ENCODE assay signal across 24 mouse cellular contexts in the genomic region with DNA sequence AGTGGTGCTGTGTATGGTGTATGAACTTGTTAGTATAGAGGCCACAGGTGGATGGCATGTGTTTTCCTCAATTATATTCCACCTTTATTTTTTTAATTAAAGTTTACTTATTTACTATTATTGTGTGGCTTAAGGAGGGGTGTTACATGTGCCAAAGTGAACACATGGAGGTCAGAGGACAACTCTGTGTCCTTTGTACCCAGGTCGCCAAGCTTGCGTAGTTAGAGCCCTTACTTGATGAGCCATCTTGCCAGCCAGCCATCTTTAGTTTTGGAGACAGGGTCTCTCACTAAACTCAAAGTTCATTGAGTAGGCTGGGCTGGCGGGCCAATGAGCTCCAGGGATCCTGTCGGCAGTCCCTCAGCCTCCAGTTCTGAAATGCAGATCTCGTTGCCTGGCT. TPM values are rescaled to one million over a fixed set of nuclear protein-coding genes. Genes with fewer than 3 reads are reported as not detected.
DNase-seq lines count a peak whose midpoint lies in the region; ATAC-seq and TF ChIP-seq lines count a peak whose summit lies in the region.
"Had no signal": no experiment of that assay in that cellular context is flagged by ENCODE, and none has a peak within 500 bp of the region (broad histone marks: within the 10 kb centered on the region; RNA-seq: fewer than 3 reads in every experiment).

No protein-coding gene starts in this region.

- no peak overlapping the region for H3K4me2 ChIP-seq in liver, postnatal 0 days (ENCODE audit: low read depth, low read length)
- H3K4me2 ChIP-seq: embryonic facial prominence, embryonic 12.5 days; forebrain, embryonic 13.5 days had no signal

- TF ChIP-seq POLR2A in liver, adult 2 months (IDR thresholded peaks at IDR 0.05; ENCODE audit: extremely low read depth, insufficient read depth, low read length) = no peak

- H3K4me1 ChIP-seq in liver, adult 2 months (ENCODE audit: control insufficient read depth, insufficient read depth, low read length) = no peaks in the 10 kb centered on the region
- no peaks in the 10 kb centered on the region for H3K4me1 ChIP-seq in liver, postnatal 0 days (ENCODE audit: insufficient read depth)
- H3K4me1 ChIP-seq: embryonic facial prominence, embryonic 12.5 days; forebrain, embryonic 13.5 days had no signal

- H3K27ac ChIP-seq in liver, adult 2 months (replicated peaks; ENCODE audit: insufficient read depth, low read depth, low read length) = no peak overlapping the region
- H3K27ac ChIP-seq in liver, postnatal 0 days (ENCODE audit: low read depth) = no peak overlapping the region
- peak overlapping the region; percentile 88; the same call in 1 of the 2 replicates for H3K27ac ChIP-seq in macrophage
- H3K27ac ChIP-seq: embryonic facial prominence, embryonic 10.5 days; embryonic facial prominence, embryonic 12.5 days; forebrain, embryonic 13.5 days had no signal

- no peaks in the 10 kb centered on the region for H3K9me3 ChIP-seq in liver, postnatal 0 days (ENCODE audit: low read length)
- H3K9me3 ChIP-seq: embryonic facial prominence, embryonic 10.5 days; embryonic facial prominence, embryonic 12.5 days; forebrain, embryonic 13.5 days; G1E had no signal

- no peak overlapping the region for H3K4me3 ChIP-seq in liver, adult 2 months (ENCODE audit: insufficient read depth, low read depth, low read length)
- no peak overlapping the region for H3K4me3 ChIP-seq in liver, postnatal 0 days (ENCODE audit: low read depth, low read length)
- no peak overlapping the region for H3K4me3 ChIP-seq in macrophage (ENCODE audit: inconsistent target)
- H3K4me3 ChIP-seq: embryonic facial prominence, embryonic 10.5 days; embryonic facial prominence, embryonic 12.5 days; forebrain, embryonic 13.5 days had no signal

- no peaks in the 10 kb centered on the region for H3K27me3 ChIP-seq in liver, adult 2 months (ENCODE audit: control insufficient read depth, insufficient read depth, low read length)
- no peaks in the 10 kb centered on the region for H3K27me3 ChIP-seq in liver, postnatal 0 days (ENCODE audit: insufficient read depth, low read length)
- H3K27me3 ChIP-seq: CH12.LX; embryonic facial prominence, embryonic 12.5 days; forebrain, embryonic 13.5 days; Patski had no signal

- H3K79me2 ChIP-seq in liver, adult 2 months (ENCODE audit: control insufficient read depth, insufficient read depth, low read length) = no peaks in the 10 kb centered on the region
- H3K79me2 ChIP-seq in macrophage (ENCODE audit: inconsistent target) = no peaks in the 10 kb centered on the region; the same call in 1 of the 2 replicates

- H3K9ac ChIP-seq in liver, adult 2 months (ENCODE audit: low read depth, low read length) = no peak overlapping the region
- H3K9ac ChIP-seq in liver, postnatal 0 days (replicated peaks) = no peak overlapping the region
- H3K9ac ChIP-seq: embryonic facial prominence, embryonic 12.5 days; forebrain, embryonic 13.5 days had no signal

- 87% methylated on average over 5 of the region's 5 CpGs for WGBS in liver, adult 2 months
- WGBS in liver, postnatal 0 days (ENCODE audit: insufficient replicate concordance) = 86% methylated on average over 5 of the region's 5 CpGs
- WGBS in macrophage (ENCODE audit: missing documents) = 94% methylated on average over 5 of the region's 5 CpGs

- H3K36me3 ChIP-seq in liver, adult 2 months (ENCODE audit: control insufficient read depth, insufficient read depth, low read length) = peaks cover 19% of the 10 kb centered on the region
- peaks cover 11% of the 10 kb centered on the region for H3K36me3 ChIP-seq in liver, postnatal 0 days (replicated peaks; ENCODE audit: insufficient read depth, low read length)
- H3K36me3 ChIP-seq in macrophage (ENCODE audit: inconsistent target) = peaks cover 72% of the 10 kb centered on the region

- TF ChIP-seq EP300 in liver, postnatal 0 days (IDR thresholded peaks at IDR 0.05; ENCODE audit: low read depth) = no peak

- TF ChIP-seq CTCF in liver, adult 2 months (IDR thresholded peaks at IDR 0.05; ENCODE audit: low read depth, low read length) = no peak
- TF ChIP-seq CTCF in liver, postnatal 0 days (IDR thresholded peaks at IDR 0.05; ENCODE audit: low read depth) = no peak

- peak; percentile 29 for DNase-seq in kidney, adult 11 months
- no peak for DNase-seq in kidney, adult 18-20 months
- peak; percentile 20 to 25 for DNase-seq in kidney, adult 8-10 months
- DNase-seq in kidney, postnatal 4 days = no peak
- DNase-seq in liver, adult 2 months (ENCODE audit: extremely low read depth, low read depth, low spot score) = peak; percentile 42
- DNase-seq in liver, postnatal 0 days = no peak
- DNase-seq: adrenal gland, adult 8-10 months; adrenal gland, postnatal 14 days; adrenal gland, postnatal 36 days; B cell, adult 2 months; cerebellum, adult 11-12 months; cerebellum, adult 2 months; cerebellum, adult 9-10 months; cerebellum, postnatal 10 days; cerebellum, postnatal 25 days had no signal

- no peak for ATAC-seq in liver, postnatal 0 days
- ATAC-seq: activated CD4-positive, CD25-positive, alpha-beta regulatory T cell, adult 4 months; CD4-positive, CD25-positive, alpha-beta regulatory T cell, adult 4 months; forebrain, embryonic 13.5 days; Patski had no signal

RNA-seq across cellular contexts. Expression of a gene that starts 47.3 kb away (rescaled TPM):
- 22.3 and 28.3 TPM in 2 replicates for total RNA-seq in liver, adult 2 months (2014; rRNA removed)
- polyA plus RNA-seq in liver, adult 2 months (2012; rRNA removed) = 15.0 and 16.3 TPM in 2 replicates
- 19.3 and 20.5 TPM in 2 replicates for polyA plus RNA-seq in liver, postnatal 0 days (2015; fragmentation: Nextera tagmentation; extraction: Ambion mirVana)
- total RNA-seq in macrophage (2018; cell fraction: chromatin; rRNA removed) = 100 to 1,000 TPM; 109 to 369 (median 222) TPM
- total RNA-seq in macrophage (2018; cell fraction: cytosol; rRNA removed) = 100 to 1,000 TPM; 103 to 157 (median 135) TPM
- 100 to 1,000 TPM in 18 of 26 experiments, 10 to 100 TPM in 8; 80.9 to 206 (median 115) TPM for total RNA-seq in macrophage (2018; cell fraction: nucleus; rRNA removed)
- 93.8 to 123 TPM (median 106 TPM) in 3 replicates for polyA plus RNA-seq in macrophage (2018)

Comparison
In these comparisons a context has a peak if more than half of its experiments do, and no peak if none do; other contexts are left out.
1. DNase-seq: peak in kidney, adult 11 months (single experiment), kidney, adult 8-10 months (2 of 2) and liver, adult 2 months (single experiment); none in kidney, adult 18-20 months (single experiment), kidney, postnatal 4 days (0 of 2) and liver, postnatal 0 days (single experiment).